Mouse (Mus musculus) CH12.LX (cell line): ENCODE measurements at regions not wholly inside any gene's neighbourhood (a gene's known extent, or its start where the extent isn't known, plus 50 kb on each side); places are given as distances from the start of the nearest gene placed in this dataset.

Experiments
- DNase-seq: peaks from one replicate; pipeline ENCODE4 v3.0.0-alpha.2; 2013; ENCODE audit errors: extremely low read depth
- H3K27ac ChIP-seq: 2 replicates; pipeline ENCODE4 v1.5.1; 2012; ENCODE audit warnings: low read depth, mild to moderate bottlenecking, control low read depth, moderate library complexity; ENCODE audit not compliant: insufficient read depth
- H3K27me3 ChIP-seq: replicated peaks from 2 replicates; pipeline ENCODE3; 2012; ENCODE audit warnings: inconsistent platforms
- H3K36me3 ChIP-seq, 2 experiments: replicated peaks in 1 of 2; 2 replicates each; pipeline versions ENCODE3 to v1.6.1; 2012; ENCODE audit warnings: inconsistent platforms in 1 of 2, low read length in 1 of 2, mild to moderate bottlenecking in 1 of 2, mixed read lengths in 1 of 2, moderate library complexity in 1 of 2; ENCODE audit not compliant: control insufficient read depth in 1 of 2, insufficient read depth in 1 of 2
- H3K4me1 ChIP-seq, 2 experiments: 2 replicates each; pipeline ENCODE4 v1.6.1; 2012; ENCODE audit warnings: inconsistent platforms in 1 of 2, moderate library complexity in 1 of 2; ENCODE audit not compliant: insufficient read depth in 2 of 2, control insufficient read depth in 1 of 2
- H3K4me2 ChIP-seq: 2 replicates; pipeline ENCODE4 v1.6.1; 2012; ENCODE audit warnings: low read depth, mild to moderate bottlenecking, control low read depth; ENCODE audit not compliant: poor library complexity, insufficient read depth, severe bottlenecking
- H3K4me3 ChIP-seq, 3 experiments: fragments of 150-350 bp in 1 of 3; sonication (generic) in 1 of 3; replicated peaks in 1 of 3; 2 replicates each; pipeline versions ENCODE3 to v1.5.1; 2011 to 2012; ENCODE audit warnings: low read depth in 2 of 3, low read length in 2 of 3, mild to moderate bottlenecking in 2 of 3, moderate library complexity in 2 of 3, control low read depth in 1 of 3, improper control_type of control experiment in 1 of 3, inconsistent platforms in 1 of 3, mixed read lengths in 1 of 3; ENCODE audit not compliant: poor library complexity in 1 of 3
- H3K79me2 ChIP-seq: replicated peaks from 2 replicates; pipeline ENCODE4 v1.6.1; 2012; ENCODE audit warnings: mild to moderate bottlenecking, moderate library complexity; ENCODE audit not compliant: control insufficient read depth, poor library complexity, insufficient read depth, severe bottlenecking; ENCODE audit errors: extremely low read depth
- H3K9ac ChIP-seq: 2 replicates; pipeline ENCODE4 v1.6.1; 2012; ENCODE audit warnings: low read depth, mild to moderate bottlenecking, control low read depth, moderate library complexity; ENCODE audit not compliant: insufficient read depth
- H3K9me3 ChIP-seq: replicated peaks from 2 replicates; pipeline ENCODE3; 2012; ENCODE audit warnings: low read length, inconsistent platforms, mixed read lengths
- E2F4 ChIP-seq: IDR thresholded peaks from 2 replicates; pipeline ENCODE4 v1.6.1; 2011; ENCODE audit warnings: low read depth, low read length, improper control_type of control experiment; ENCODE audit not compliant: insufficient replicate concordance
- ELF1 ChIP-seq: IDR thresholded peaks from 2 replicates; pipeline ENCODE4 v1.6.1; 2014; ENCODE audit warnings: low read depth, mild to moderate bottlenecking, inconsistent platforms, low read length, improper control_type of control experiment
- GABPA ChIP-seq: IDR thresholded peaks from 2 replicates; pipeline ENCODE4 v1.6.1; 2012; ENCODE audit warnings: low read depth, low read length, improper control_type of control experiment, inconsistent platforms; ENCODE audit not compliant: insufficient replicate concordance
- HCFC1 ChIP-seq: IDR thresholded peaks from 2 replicates; pipeline ENCODE4 v1.6.1; 2012; ENCODE audit warnings: low read depth, mild to moderate bottlenecking, inconsistent platforms, low read length, improper control_type of control experiment
- IRF4 ChIP-seq: IDR thresholded peaks from 2 replicates; pipeline ENCODE4 v1.6.1; 2014; ENCODE audit warnings: low read depth, mild to moderate bottlenecking, inconsistent platforms, low read length, improper control_type of control experiment
- JUND ChIP-seq: conservative IDR thresholded peaks from 2 replicates; pipeline ENCODE4 v1.6.1; 2011; ENCODE audit warnings: low read depth, low read length, improper control_type of control experiment
- PAX5 ChIP-seq: IDR thresholded peaks from 2 replicates; pipeline ENCODE4 v1.6.1; 2012; ENCODE audit warnings: low read length, inconsistent platforms, mixed read lengths
- POLR2A ChIP-seq: IDR thresholded peaks from 2 replicates; pipeline ENCODE4 v1.6.1; 2011; ENCODE audit warnings: low read depth, mild to moderate bottlenecking, improper control_type of control experiment, low read length
- RCOR1 ChIP-seq: conservative IDR thresholded peaks from 2 replicates; pipeline ENCODE4 v1.6.1; 2012; ENCODE audit warnings: low read depth, mild to moderate bottlenecking, inconsistent platforms, low read length, improper control_type of control experiment
- TBP ChIP-seq: conservative IDR thresholded peaks from 2 replicates; pipeline ENCODE4 v1.6.1; 2011; ENCODE audit warnings: low read depth, low read length, improper control_type of control experiment
- TCF12 ChIP-seq: IDR thresholded peaks from 2 replicates; pipeline ENCODE4 v1.6.1; 2014; ENCODE audit warnings: low read depth, mild to moderate bottlenecking, inconsistent platforms, low read length, improper control_type of control experiment
- UBTF ChIP-seq: IDR thresholded peaks from 2 replicates; pipeline ENCODE4 v1.6.1; 2012; ENCODE audit warnings: low read depth, mild to moderate bottlenecking, inconsistent platforms, low read length, improper control_type of control experiment, moderate library complexity
- ZMIZ1 ChIP-seq: IDR thresholded peaks from 2 replicates; pipeline ENCODE4 v1.6.1; 2012; ENCODE audit warnings: low read depth, mild to moderate bottlenecking, inconsistent platforms, low read length, improper control_type of control experiment
- dilution Hi-C: fragments of 300-500 bp; cut with MboI; formaldehyde crosslinking; loops from 2 replicates; pipeline ENCODE4 v1.14.3; 2020; ENCODE audit warnings: low sequenced_read_pairs; ENCODE audit not compliant: extremely low pct_unique_long_range_greater_than_20kb, extremely low pct_ligation_motif_present
- in situ Hi-C: fragments of 300-500 bp; cut with MboI; formaldehyde crosslinking; loops from 3 replicates; pipeline ENCODE4 v1.14.3; 2019; ENCODE audit warnings: low sequenced_read_pairs, low pct_ligation_motif_present, low pct_unique_long_range_greater_than_20kb, mixed read lengths

DNA sequence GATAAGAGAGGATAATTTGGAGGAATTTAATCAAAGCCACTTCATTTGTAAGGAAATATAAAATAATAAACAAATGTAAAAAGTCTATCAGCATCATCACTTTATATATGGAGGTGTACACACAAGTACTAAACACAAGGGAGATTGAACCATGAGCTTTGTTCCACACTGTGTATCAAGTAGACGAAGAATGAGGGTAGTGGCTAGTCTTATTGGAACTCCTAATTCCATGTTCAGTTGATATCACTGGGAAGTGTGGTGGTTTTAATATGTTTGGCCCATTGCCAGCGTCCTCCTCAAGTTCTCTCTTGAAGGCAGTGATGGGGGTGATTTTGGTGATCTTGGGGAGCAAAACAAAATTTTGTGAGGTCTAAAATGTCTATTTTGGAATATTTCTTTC lies 165.2 kb upstream of the Tmprss15 start:
- peaks cover 33% of the 10 kb centered on the region for H3K9me3 ChIP-seq
- H3K27me3 ChIP-seq, result no peaks in the 10 kb centered on the region
- TF ChIP-seq E2F4 (no peak), RCOR1 (no peak), IRF4 (no peak)
- no peak overlapping the region for H3K4me3 ChIP-seq
- no peak overlapping the region for H3K4me2 ChIP-seq
- H3K79me2 ChIP-seq, result no peaks in the 10 kb centered on the region
- no peaks in the 10 kb centered on the region for H3K36me3 ChIP-seq
- no peak for DNase-seq
- no peaks in the 10 kb centered on the region for H3K4me1 ChIP-seq
- no peak overlapping the region for H3K9ac ChIP-seq
- dilution Hi-C loops, result no loop called here
- in situ Hi-C loops, result no loop called here
- H3K27ac ChIP-seq, result no peak overlapping the region

GRCm38 (mm10) chr16:79240857-79241491 lies 150.1 kb upstream of the Tmprss15 start:
- no peaks in the 10 kb centered on the region for H3K79me2 ChIP-seq
- dilution Hi-C loops, result no loop called here
- in situ Hi-C loops, result no loop called here
- H3K27ac ChIP-seq, result no peak overlapping the region
- no peaks in the 10 kb centered on the region for H3K4me1 ChIP-seq
- no peaks in the 10 kb centered on the region for H3K27me3 ChIP-seq
- no peak for DNase-seq
- H3K9me3 ChIP-seq, result peaks cover 22% of the 10 kb centered on the region
- no peak overlapping the region for H3K9ac ChIP-seq
- H3K36me3 ChIP-seq, result no peaks in the 10 kb centered on the region
- no peak overlapping the region for H3K4me3 ChIP-seq
- TF ChIP-seq TBP, result no peak
- TF ChIP-seq RCOR1, result no peak
- TF ChIP-seq HCFC1, result no peak
- no peak for TF ChIP-seq IRF4
- no peak for TF ChIP-seq ELF1
- no peak for TF ChIP-seq ZMIZ1
- TF ChIP-seq GABPA, result no peak
- TF ChIP-seq UBTF, result no peak
- no peak for TF ChIP-seq JUND
- no peak overlapping the region for H3K4me2 ChIP-seq

DNA sequence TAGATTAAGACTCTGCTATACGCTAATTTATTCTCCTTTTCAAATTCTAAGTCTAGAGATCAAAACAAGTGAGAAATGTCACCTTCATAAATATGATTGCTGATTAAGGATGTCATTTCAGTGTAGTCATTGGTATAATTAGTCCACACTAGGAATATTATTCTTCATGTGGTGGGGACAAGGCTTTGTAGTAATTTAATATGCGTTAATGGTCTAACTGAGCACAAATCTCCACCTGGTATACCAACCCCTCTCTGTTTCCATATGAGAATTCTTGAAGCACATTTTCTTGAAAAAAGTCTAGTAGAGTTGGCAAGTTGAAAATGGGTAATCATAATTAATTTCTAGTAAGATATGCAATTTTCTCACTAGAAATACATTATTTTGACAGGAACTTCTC lies 149.3 kb upstream of the Tmprss15 start:
- DNase-seq, result no peak
- in situ Hi-C loops (no loop called here), dilution Hi-C loops (no loop called here)
- no peak for TF ChIP-seq RCOR1
- no peak for TF ChIP-seq PAX5
- no peak for TF ChIP-seq POLR2A
- no peak for TF ChIP-seq IRF4
- TF ChIP-seq TCF12, result no peak
- H3K4me1 ChIP-seq, result no peaks in the 10 kb centered on the region
- H3K9me3 ChIP-seq, result peaks cover 20% of the 10 kb centered on the region
- H3K27ac ChIP-seq, result no peak overlapping the region
- no peaks in the 10 kb centered on the region for H3K27me3 ChIP-seq
- no peak overlapping the region for H3K9ac ChIP-seq
- no peaks in the 10 kb centered on the region for H3K36me3 ChIP-seq
- H3K4me2 ChIP-seq, result no peak overlapping the region
- no peak overlapping the region for H3K4me3 ChIP-seq
- no peaks in the 10 kb centered on the region for H3K79me2 ChIP-seq
